Mouse (Mus musculus): Measurements from ENCODE around the gene Kif1b. TPM values are rescaled to one million over a fixed set of nuclear protein-coding genes. Genes with fewer than 3 reads are reported as not detected.

Kif1b gene
- total and polyA plus RNA-seq, 3 experiments, result 10.0 to 27.6 (median 17.0) TPM

- no peak overlapping the region for H3K4me2 ChIP-seq (ENCODE audit: insufficient read depth, low read depth, poor library complexity, severe bottlenecking)
- H3K4me3 ChIP-seq (replicated peaks in 1 of 3; ENCODE audit: low read depth in 2 of 3, low read length in 2 of 3, poor library complexity in 1 of 3), result no peak overlapping the region
- peaks cover 0 to 2% of the 10 kb centered on the region in 2 experiments for H3K36me3 ChIP-seq (replicated peaks in 1 of 2; ENCODE audit: control insufficient read depth in 1 of 2, insufficient read depth in 1 of 2, low read length in 1 of 2)
- no peak overlapping the region for H3K9ac ChIP-seq (ENCODE audit: insufficient read depth, low read depth)
- H3K9me3 ChIP-seq (replicated peaks; ENCODE audit: low read length), result no peaks in the 10 kb centered on the region
- H3K79me2 ChIP-seq (replicated peaks; ENCODE audit: control insufficient read depth, extremely low read depth, insufficient read depth, poor library complexity, severe bottlenecking), result peaks cover 22% of the 10 kb centered on the region; the same call in 1 of the 2 replicates
- H3K4me1 ChIP-seq (ENCODE audit: control insufficient read depth in 1 of 2, insufficient read depth in 2 of 2), result peaks cover 0 to 3% of the 10 kb centered on the region in 2 experiments; a peak in 1 of 4 replicates
- no peaks in the 10 kb centered on the region for H3K27me3 ChIP-seq (replicated peaks)
- H3K27ac ChIP-seq (ENCODE audit: insufficient read depth, low read depth), result no peak overlapping the region
- DNase-seq (ENCODE audit: extremely low read depth), result no peak
- in situ Hi-C loops (cut with MboI; ENCODE audit: low pct_ligation_motif_present, low pct_unique_long_range_greater_than_20kb, low sequenced_read_pairs), result no loop called here
- dilution Hi-C loops (cut with MboI; ENCODE audit: extremely low pct_ligation_motif_present, extremely low pct_unique_long_range_greater_than_20kb, low sequenced_read_pairs), result no loop called here
- TF ChIP-seq MAZ (IDR thresholded peaks at IDR 0.05; ENCODE audit: low read depth, low read length) (no peak), POLR2A (IDR thresholded peaks at IDR 0.05; ENCODE audit: low read depth, low read length) (no peak), RCOR1 (conservative IDR thresholded peaks at IDR 0.05; ENCODE audit: low read depth, low read length) (no peak), USF1 (IDR thresholded peaks at IDR 0.05; ENCODE audit: low read depth, low read length) (no peak), KAT2A (IDR thresholded peaks at IDR 0.05; ENCODE audit: insufficient replicate concordance, low read length) (no peak), USF2 (conservative IDR thresholded peaks at IDR 0.05; ENCODE audit: low read depth, low read length) (no peak), JUND (conservative IDR thresholded peaks at IDR 0.05; ENCODE audit: low read depth, low read length) (no peak), MEF2A (IDR thresholded peaks at IDR 0.05; ENCODE audit: borderline replicate concordance, low read depth, low read length) (no peak), UBTF (IDR thresholded peaks at IDR 0.05; ENCODE audit: low read depth, low read length) (no peak), TBP (conservative IDR thresholded peaks at IDR 0.05; ENCODE audit: low read depth, low read length) (no peak), CTCF (conservative IDR thresholded peaks at IDR 0.05 in 1 of 2, IDR thresholded peaks at IDR 0.05 in 1 of 2; ENCODE audit: low read depth in 2 of 2, low read length in 2 of 2) (no peak), SIN3A (IDR thresholded peaks at IDR 0.05; ENCODE audit: low read length) (no peak), NELFE (IDR thresholded peaks at IDR 0.05; ENCODE audit: low read depth, low read length) (no peak), BHLHE40 (IDR thresholded peaks at IDR 0.05; ENCODE audit: low read depth, low read length) (no peak)
These were observed 24.5 kb downstream of the Kif1b start for GRCm38 (mm10) chr4:149283018-149283417.

- Histone ChIP-seq H3K4me3 (replicated peaks in 1 of 3; ENCODE audit: low read depth in 2 of 3, low read length in 2 of 3, poor library complexity in 1 of 3) (no peak overlapping the region), H3K36me3 (replicated peaks in 1 of 2; ENCODE audit: control insufficient read depth in 1 of 2, insufficient read depth in 1 of 2, low read length in 1 of 2) (peaks cover 0 to 2% of the 10 kb centered on the region in 2 experiments), H3K79me2 (replicated peaks; ENCODE audit: control insufficient read depth, extremely low read depth, insufficient read depth, poor library complexity, severe bottlenecking) (peaks cover 26% of the 10 kb centered on the region), H3K27ac (ENCODE audit: insufficient read depth, low read depth) (no peak overlapping the region), H3K4me1 (ENCODE audit: control insufficient read depth in 1 of 2, insufficient read depth in 2 of 2) (peaks cover 0 to 3% of the 10 kb centered on the region in 2 experiments; a peak in 1 of 4 replicates), H3K4me2 (ENCODE audit: insufficient read depth, low read depth, poor library complexity, severe bottlenecking) (no peak overlapping the region), H3K27me3 (replicated peaks) (no peaks in the 10 kb centered on the region), H3K9me3 (replicated peaks; ENCODE audit: low read length) (no peaks in the 10 kb centered on the region), H3K9ac (ENCODE audit: insufficient read depth, low read depth) (no peak overlapping the region)
- TF ChIP-seq TBP (conservative IDR thresholded peaks at IDR 0.05; ENCODE audit: low read depth, low read length) (no peak), IRF4 (IDR thresholded peaks at IDR 0.05; ENCODE audit: low read depth, low read length) (no peak), KAT2A (IDR thresholded peaks at IDR 0.05; ENCODE audit: insufficient replicate concordance, low read length) (no peak), RAD21 (IDR thresholded peaks at IDR 0.05; ENCODE audit: low read depth, low read length) (no peak), MEF2A (IDR thresholded peaks at IDR 0.05; ENCODE audit: borderline replicate concordance, low read depth, low read length) (no peak), MAX (IDR thresholded peaks at IDR 0.05; ENCODE audit: low read length) (no peak), ELF1 (IDR thresholded peaks at IDR 0.05; ENCODE audit: low read depth, low read length) (no peak), CHD2 (IDR thresholded peaks at IDR 0.05; ENCODE audit: low read length) (no peak), CTCF (conservative IDR thresholded peaks at IDR 0.05 in 1 of 2, IDR thresholded peaks at IDR 0.05 in 1 of 2; ENCODE audit: low read depth in 2 of 2, low read length in 2 of 2) (no peak), E2F4 (IDR thresholded peaks at IDR 0.05; ENCODE audit: insufficient replicate concordance, low read depth, low read length) (no peak), JUN (IDR thresholded peaks at IDR 0.05; ENCODE audit: insufficient read depth, low read depth, low read length) (no peak), NRF1 (IDR thresholded peaks at IDR 0.05; ENCODE audit: low read depth, low read length) (no peak), BHLHE40 (IDR thresholded peaks at IDR 0.05; ENCODE audit: low read depth, low read length) (no peak), MYC (IDR thresholded peaks at IDR 0.05; ENCODE audit: low read depth, low read length) (no peak), MAZ (IDR thresholded peaks at IDR 0.05; ENCODE audit: low read depth, low read length) (no peak)
- dilution Hi-C loops (cut with MboI; ENCODE audit: extremely low pct_ligation_motif_present, extremely low pct_unique_long_range_greater_than_20kb, low sequenced_read_pairs), result no loop called here
- in situ Hi-C loops (cut with MboI; ENCODE audit: low pct_ligation_motif_present, low pct_unique_long_range_greater_than_20kb, low sequenced_read_pairs), result no loop called here
- DNase-seq (ENCODE audit: extremely low read depth), result no peak
These were observed 25.3 kb downstream of the Kif1b start for GRCm38 (mm10) chr4:149282025-149282738.
